Mouse (Mus musculus): ENCODE results near the gene Ltf. TPM values are rescaled to one million over a fixed set of nuclear protein-coding genes. Genes with fewer than 3 reads are reported as not detected.
A peak's percentile ranks its signal among the peaks of the same experiment; 100 is the strongest.

Gene Ltf
- polyA plus RNA-seq, 1 experiment from 2014 or later, result 247 TPM

- Histone ChIP-seq H3K9ac (replicated peaks) (peak overlapping the region; percentile 82), H3K9me3 (ENCODE audit: low read length) (no peaks in the 10 kb centered on the region), H3K27me3 (ENCODE audit: insufficient read depth, low read length) (no peaks in the 10 kb centered on the region), H3K36me3 (replicated peaks; ENCODE audit: insufficient read depth, low read length) (peaks cover 3% of the 10 kb centered on the region; the same call in 1 of the 2 replicates), H3K27ac (ENCODE audit: low read depth) (peak overlapping the region; percentile 98), H3K4me2 (ENCODE audit: low read depth, low read length) (peak overlapping the region; percentile 81), H3K4me3 (ENCODE audit: low read depth, low read length) (peak overlapping the region; percentile 75), H3K4me1 (ENCODE audit: insufficient read depth) (peaks cover 40% of the 10 kb centered on the region)
- no peak for ATAC-seq
- TF ChIP-seq EP300 (IDR thresholded peaks at IDR 0.05; ENCODE audit: low read depth) (no peak), CTCF (IDR thresholded peaks at IDR 0.05; ENCODE audit: low read depth) (no peak)
- peak; percentile 38 for DNase-seq
- 37% methylated on average over 29 of the region's 29 CpGs for WGBS (ENCODE audit: insufficient replicate concordance)
These were observed 36.9 kb downstream of the Ltf start for GRCm38 (mm10) chr9:111055800-111056518.

GRCm38 (mm10) chr9:111056519-111056797, 37.4 kb downstream of the Ltf start:
- ATAC-seq (no peak), DNase-seq (no peak)
- Histone ChIP-seq H3K4me2 (ENCODE audit: low read depth, low read length) (peak overlapping the region; percentile 81), H3K4me1 (ENCODE audit: insufficient read depth) (peaks cover 40% of the 10 kb centered on the region), H3K36me3 (replicated peaks; ENCODE audit: insufficient read depth, low read length) (peaks cover 3% of the 10 kb centered on the region; the same call in 1 of the 2 replicates), H3K27ac (ENCODE audit: low read depth) (peak overlapping the region; percentile 98), H3K9ac (replicated peaks) (peak overlapping the region; percentile 82), H3K27me3 (ENCODE audit: insufficient read depth, low read length) (no peaks in the 10 kb centered on the region), H3K4me3 (ENCODE audit: low read depth, low read length) (peak overlapping the region; percentile 75), H3K9me3 (ENCODE audit: low read length) (no peaks in the 10 kb centered on the region)
- TF ChIP-seq CTCF (IDR thresholded peaks at IDR 0.05; ENCODE audit: low read depth), result no peak
- TF ChIP-seq EP300 (IDR thresholded peaks at IDR 0.05; ENCODE audit: low read depth), result no peak
- under 1% methylated on average over 11 of the region's 11 CpGs for WGBS (ENCODE audit: insufficient replicate concordance)

GRCm38 (mm10) chr9:111056798-111057543, 37.9 kb downstream of the Ltf start, which contains the start of gene Ccrl2:
Ccrl2 (minus strand) TSS chr9:111057519.
- H3K36me3 ChIP-seq (replicated peaks; ENCODE audit: insufficient read depth, low read length), result peaks cover 3% of the 10 kb centered on the region; the same call in 1 of the 2 replicates

GRCm38 (mm10) chr9:111057544-111058370, 38.7 kb downstream of the Ltf start:
- 37% methylated on average over 14 of the region's 14 CpGs for WGBS (ENCODE audit: insufficient replicate concordance)
- Histone ChIP-seq H3K4me2 (ENCODE audit: low read depth, low read length) (peak overlapping the region; percentile 81), H3K27me3 (ENCODE audit: insufficient read depth, low read length) (no peaks in the 10 kb centered on the region), H3K36me3 (replicated peaks; ENCODE audit: insufficient read depth, low read length) (peaks cover 3% of the 10 kb centered on the region; the same call in 1 of the 2 replicates), H3K4me1 (ENCODE audit: insufficient read depth) (peaks cover 40% of the 10 kb centered on the region), H3K27ac (ENCODE audit: low read depth) (peak overlapping the region; percentile 98), H3K4me3 (ENCODE audit: low read depth, low read length) (peak overlapping the region; percentile 75), H3K9ac (replicated peaks) (peak overlapping the region; percentile 82), H3K9me3 (ENCODE audit: low read length) (no peaks in the 10 kb centered on the region)
- DNase-seq (no peak), ATAC-seq (no peak; the same call in 1 of the 2 replicates)
- TF ChIP-seq EP300 (IDR thresholded peaks at IDR 0.05; ENCODE audit: low read depth) (no peak), CTCF (IDR thresholded peaks at IDR 0.05; ENCODE audit: low read depth) (no peak)

More at GRCm38 (mm10) chr9:111056798-111057543, 37.9 kb downstream of the Ltf start, which contains the start of gene Ccrl2:
- Histone ChIP-seq H3K9ac (replicated peaks) (peak within 1 kb of the TSS; percentile 82), H3K4me3 (ENCODE audit: low read depth, low read length) (peak within 1 kb of the TSS; percentile 75), H3K27ac (ENCODE audit: low read depth) (peak within 1 kb of the TSS; percentile 98), H3K4me1 (ENCODE audit: insufficient read depth) (peaks cover 40% of the 10 kb centered on the region), H3K27me3 (ENCODE audit: insufficient read depth, low read length) (no peaks in the 10 kb centered on the region), H3K9me3 (ENCODE audit: low read length) (no peaks in the 10 kb centered on the region), H3K4me2 (ENCODE audit: low read depth, low read length) (peak within 1 kb of the TSS; percentile 81)
- TF ChIP-seq EP300 (IDR thresholded peaks at IDR 0.05; ENCODE audit: low read depth) (peak; percentile 98), CTCF (IDR thresholded peaks at IDR 0.05; ENCODE audit: low read depth) (0 out of 2 replicates have a peak, but pooled peaks have one; percentile 4)
- WGBS (ENCODE audit: insufficient replicate concordance), result 2% methylated on average over 17 of the region's 17 CpGs
- ATAC-seq, result peak; percentile 96
- peak; percentile 84 for DNase-seq

GRCm38 (mm10) chr9:111058943-111059556, 40.0 kb downstream of the Ltf start:
- TF ChIP-seq EP300 (IDR thresholded peaks at IDR 0.05; ENCODE audit: low read depth) (peak; percentile 52; the same call in 1 of the 2 replicates), CTCF (IDR thresholded peaks at IDR 0.05; ENCODE audit: low read depth) (no peak)
- ATAC-seq (no peak), DNase-seq (no peak)
- no peak overlapping the region for H3K4me3 ChIP-seq (ENCODE audit: low read depth, low read length)
- 37% methylated on average over 10 of the region's 10 CpGs for WGBS (ENCODE audit: insufficient replicate concordance)
- H3K4me2 ChIP-seq (ENCODE audit: low read depth, low read length), result peak overlapping the region; percentile 13
- peaks cover 40% of the 10 kb centered on the region for H3K4me1 ChIP-seq (ENCODE audit: insufficient read depth)
- no peaks in the 10 kb centered on the region for H3K9me3 ChIP-seq (ENCODE audit: low read length)
- no peak overlapping the region for H3K9ac ChIP-seq (replicated peaks)
- H3K36me3 ChIP-seq (replicated peaks; ENCODE audit: insufficient read depth, low read length), result no peaks in the 10 kb centered on the region; the same call in 1 of the 2 replicates
- H3K27me3 ChIP-seq (ENCODE audit: insufficient read depth, low read length), result no peaks in the 10 kb centered on the region
- H3K27ac ChIP-seq (ENCODE audit: low read depth), result peak overlapping the region; percentile 45; the same call in 1 of the 2 replicates
